Mouse (Mus musculus) lung, embryonic 16.5 days (tissue): ENCODE data around the gene Il6ra. TPM values are rescaled to one million over a fixed set of nuclear protein-coding genes. Genes with fewer than 3 reads are reported as not detected.

ENCODE experiments used
- ATAC-seq: fragments of 200-750 bp; cut with Nextera tagmentation; 2 replicates; pipeline ENCODE4 v1.8.0; 2017; ENCODE audit warnings: low read depth, mild to moderate bottlenecking, moderate library complexity
- H3K27ac ChIP-seq: fragments of 300-500 bp; sonication (generic); 2 replicates; pipeline ENCODE4 v1.5.1; 2014; ENCODE audit warnings: mild to moderate bottlenecking, control low read depth, low read length
- H3K27me3 ChIP-seq: fragments of 300-500 bp; sonication (generic); 2 replicates; pipeline ENCODE4 v1.6.1; 2014; ENCODE audit warnings: low read depth, low read length, mixed read lengths; ENCODE audit not compliant: control insufficient read depth, insufficient read depth
- H3K36me3 ChIP-seq: fragments of 300-500 bp; sonication (generic); 2 replicates; pipeline ENCODE4 v1.6.1; 2014; ENCODE audit warnings: low read length; ENCODE audit not compliant: control insufficient read depth, insufficient read depth
- H3K4me1 ChIP-seq: fragments of 300-500 bp; sonication (generic); replicated peaks from 2 replicates; pipeline ENCODE4 v1.6.1; 2014; ENCODE audit warnings: low read length, mixed read lengths; ENCODE audit not compliant: control insufficient read depth, insufficient read depth
- H3K4me2 ChIP-seq: fragments of 300-500 bp; sonication (generic); 2 replicates; pipeline ENCODE4 v1.6.1; 2014; ENCODE audit warnings: low read depth, low read length, control low read depth
- H3K4me3 ChIP-seq: fragments of 300-500 bp; sonication (generic); 2 replicates; pipeline ENCODE4 v1.5.1; 2014; ENCODE audit warnings: mild to moderate bottlenecking, low read length, control low read depth
- H3K9ac ChIP-seq: fragments of 300-500 bp; sonication (generic); 2 replicates; pipeline ENCODE4 v1.6.1; 2014; ENCODE audit warnings: low read length, control low read depth
- H3K9me3 ChIP-seq: fragments of 300-500 bp; sonication (generic); 2 replicates; pipeline ENCODE4 v1.6.1; 2016; ENCODE audit warnings: low read length; ENCODE audit not compliant: control insufficient read depth
- WGBS: fragments of 180-500 bp; shearing (Covaris S2); extraction: QIAGEN DNeasy Blood & Tissue Kit; methylation state at CpG from one replicate; pipeline ENCODE4 v1.1.7; 2014; 5-methylcytosine and 5-hydroxymethylcytosine counted together
- polyA plus RNA-seq: library from polyadenylated mRNA; unstranded; fragments of >200 nt; fragmentation: Nextera tagmentation; extraction: Ambion mirVana; gene quantifications from 2 replicates; pipeline ENCODE4 v1.2.1, GENCODE M21; 2015

Gene Il6ra
- polyA plus RNA-seq, 1 experiment from 2014 or later: 5.2 TPM

GRCm38 (mm10) chr3:89916622-89917021, 3.6 kb upstream of the Il6ra start:
- H3K4me3 ChIP-seq: no peak overlapping the region
- no peaks in the 10 kb centered on the region; the same call in 1 of the 2 replicates for H3K4me1 ChIP-seq
- H3K27me3 ChIP-seq: peaks cover 8% of the 10 kb centered on the region; the same call in 1 of the 2 replicates
- no peak overlapping the region for H3K9ac ChIP-seq
- H3K27ac ChIP-seq: no peak overlapping the region
- H3K36me3 ChIP-seq: no peaks in the 10 kb centered on the region
- no peak overlapping the region for H3K4me2 ChIP-seq
- H3K9me3 ChIP-seq: no peaks in the 10 kb centered on the region
- ATAC-seq: no peak
- 36% methylated on average over 1 of the region's 1 CpGs for WGBS

DNA sequence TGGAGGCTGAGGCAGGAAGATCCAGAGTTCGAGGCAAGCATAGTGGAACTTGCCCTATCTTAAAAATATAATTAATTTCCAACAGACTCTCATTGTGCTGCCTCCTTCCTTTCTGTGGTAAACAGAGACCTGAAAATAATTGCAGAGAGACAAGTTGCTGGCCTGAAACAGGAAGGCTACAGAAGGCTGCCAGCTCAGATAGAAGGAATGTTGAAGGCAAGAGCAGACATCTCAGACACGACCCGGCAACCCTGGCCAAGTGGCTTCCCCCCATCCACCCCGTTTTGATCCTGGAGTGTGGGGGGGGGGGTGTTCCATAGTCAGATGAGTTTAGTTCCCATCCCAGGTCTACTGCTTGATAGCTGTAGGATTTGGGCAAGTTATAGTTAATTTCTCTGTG, 1.7 kb upstream of the Il6ra start:
- no peak overlapping the region for H3K27ac ChIP-seq
- 41% methylated on average over 4 of the region's 4 CpGs for WGBS
- H3K27me3 ChIP-seq: peaks cover 8% of the 10 kb centered on the region; the same call in 1 of the 2 replicates
- no peaks in the 10 kb centered on the region for H3K9me3 ChIP-seq
- no peaks in the 10 kb centered on the region for H3K36me3 ChIP-seq
- ATAC-seq: no peak
- H3K9ac ChIP-seq: no peak overlapping the region
- H3K4me1 ChIP-seq: peaks cover 8% of the 10 kb centered on the region
- no peak overlapping the region for H3K4me3 ChIP-seq
- no peak overlapping the region for H3K4me2 ChIP-seq

- Histone ChIP-seq H3K9ac (peak overlapping the region; percentile 70; the same call in 1 of the 2 replicates), H3K4me1 (peaks cover 10% of the 10 kb centered on the region), H3K4me3 (peak overlapping the region; percentile 60), H3K9me3 (no peaks in the 10 kb centered on the region), H3K27me3 (peaks cover 8% of the 10 kb centered on the region; the same call in 1 of the 2 replicates), H3K36me3 (no peaks in the 10 kb centered on the region), H3K27ac (no peak overlapping the region), H3K4me2 (peak overlapping the region; percentile 98)
- WGBS: 35% methylated on average over 6 of the region's 6 CpGs
- ATAC-seq: peak; percentile 15; the same call in 1 of the 2 replicates
Measured at GRCm38 (mm10) chr3:89912108-89912542, 871 bp downstream of the Il6ra start.

DNA sequence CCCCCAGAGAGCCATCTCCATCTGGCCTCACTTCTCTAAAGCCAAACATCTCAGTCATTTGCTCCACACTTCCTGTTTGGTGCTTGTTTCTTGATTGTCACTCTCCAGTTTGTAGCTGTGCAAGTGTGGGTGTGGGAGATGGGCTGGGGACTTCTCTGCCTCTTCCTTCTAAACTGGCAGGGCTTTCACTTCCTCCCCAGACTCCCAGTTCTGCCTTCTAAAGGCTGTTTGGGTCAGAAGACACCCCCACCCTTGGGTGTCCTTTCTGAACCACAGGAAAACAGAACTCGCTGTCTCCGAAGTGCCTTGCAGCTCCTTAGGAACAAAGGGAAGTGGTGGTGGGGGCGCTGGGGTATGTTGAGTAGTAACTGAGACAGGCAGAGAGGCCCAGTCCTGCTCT, 1.8 kb downstream of the Il6ra start:
- no peaks in the 10 kb centered on the region for H3K36me3 ChIP-seq
- no peak overlapping the region for H3K9ac ChIP-seq
- H3K4me3 ChIP-seq: no peak overlapping the region
- H3K27me3 ChIP-seq: peaks cover 8% of the 10 kb centered on the region; the same call in 1 of the 2 replicates
- H3K4me1 ChIP-seq: peaks cover 10% of the 10 kb centered on the region
- H3K4me2 ChIP-seq: no peak overlapping the region
- no peak overlapping the region for H3K27ac ChIP-seq
- 75% methylated on average over 3 of the region's 3 CpGs for WGBS
- ATAC-seq: no peak
- H3K9me3 ChIP-seq: no peaks in the 10 kb centered on the region

DNA sequence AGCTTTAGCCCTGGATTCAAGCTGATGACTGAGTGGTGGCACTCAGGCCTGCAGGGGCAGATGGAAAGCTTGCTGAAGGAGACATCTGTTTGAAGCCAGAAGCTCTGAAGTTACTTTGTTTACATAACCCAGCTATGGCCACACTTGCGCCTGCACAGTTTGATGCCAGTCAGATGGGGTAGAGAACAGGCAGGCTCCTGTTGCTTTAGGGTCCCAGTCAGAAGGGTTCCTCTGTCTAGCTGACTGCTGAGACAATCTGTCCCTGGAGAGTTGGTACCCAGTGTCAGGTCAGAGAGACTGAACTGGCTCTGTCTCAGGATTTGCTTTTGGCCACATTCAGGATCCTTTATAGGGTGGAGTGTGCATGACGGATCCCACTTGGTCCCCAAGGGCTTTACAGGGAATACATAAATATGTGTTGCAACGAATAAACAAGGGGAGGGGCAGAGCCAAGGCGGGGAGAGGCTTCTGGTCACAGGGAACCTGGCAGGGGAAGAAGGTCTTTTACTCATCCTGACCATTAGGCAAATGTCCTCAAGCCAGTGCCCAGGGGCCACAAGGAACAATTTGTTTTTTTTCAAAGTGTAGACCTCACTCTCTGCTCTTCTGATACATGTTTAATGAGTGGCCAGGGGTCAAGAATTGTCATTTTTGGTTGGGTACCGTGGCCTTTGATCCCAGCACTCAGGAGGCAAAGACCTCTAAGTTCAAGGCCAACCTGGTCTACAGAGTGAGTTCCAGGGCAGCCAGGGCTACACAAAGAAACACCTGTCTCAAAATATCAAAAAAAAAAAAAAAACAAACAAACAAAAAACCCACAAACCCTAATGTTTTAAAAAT, 3.1 kb downstream of the Il6ra start:
- 0 out of 2 replicates have a peak overlapping the region, but pooled peaks have one; percentile 9 for H3K4me2 ChIP-seq
- H3K27me3 ChIP-seq: peaks cover 8% of the 10 kb centered on the region; the same call in 1 of the 2 replicates
- H3K4me3 ChIP-seq: no peak overlapping the region
- peaks cover 17% of the 10 kb centered on the region for H3K4me1 ChIP-seq
- WGBS: 40% methylated on average over 5 of the region's 5 CpGs
- peak; percentile 64 for ATAC-seq
- no peak overlapping the region for H3K9ac ChIP-seq
- H3K27ac ChIP-seq: peak overlapping the region; percentile 72
- no peaks in the 10 kb centered on the region for H3K9me3 ChIP-seq
- H3K36me3 ChIP-seq: no peaks in the 10 kb centered on the region

GRCm38 (mm10) chr3:89908836-89909235, 4.2 kb downstream of the Il6ra start:
- Histone ChIP-seq H3K9me3 (no peaks in the 10 kb centered on the region), H3K9ac (no peak overlapping the region), H3K4me1 (peaks cover 17% of the 10 kb centered on the region), H3K4me3 (no peak overlapping the region), H3K27ac (no peak overlapping the region), H3K27me3 (peaks cover under 1% of the 10 kb centered on the region; the same call in 1 of the 2 replicates), H3K4me2 (no peak overlapping the region), H3K36me3 (no peaks in the 10 kb centered on the region)
- no peak for ATAC-seq
- WGBS: 65% methylated on average over 6 of the region's 6 CpGs

GRCm38 (mm10) chr3:89907846-89908245, 5.2 kb downstream of the Il6ra start:
- H3K36me3 ChIP-seq: no peaks in the 10 kb centered on the region
- H3K4me2 ChIP-seq: no peak overlapping the region
- WGBS: 74% methylated on average over 3 of the region's 3 CpGs
- no peak overlapping the region for H3K9ac ChIP-seq
- no peak overlapping the region for H3K27ac ChIP-seq
- ATAC-seq: no peak
- H3K27me3 ChIP-seq: no peaks in the 10 kb centered on the region
- peaks cover 17% of the 10 kb centered on the region for H3K4me1 ChIP-seq
- H3K9me3 ChIP-seq: no peaks in the 10 kb centered on the region
- no peak overlapping the region for H3K4me3 ChIP-seq

DNA sequence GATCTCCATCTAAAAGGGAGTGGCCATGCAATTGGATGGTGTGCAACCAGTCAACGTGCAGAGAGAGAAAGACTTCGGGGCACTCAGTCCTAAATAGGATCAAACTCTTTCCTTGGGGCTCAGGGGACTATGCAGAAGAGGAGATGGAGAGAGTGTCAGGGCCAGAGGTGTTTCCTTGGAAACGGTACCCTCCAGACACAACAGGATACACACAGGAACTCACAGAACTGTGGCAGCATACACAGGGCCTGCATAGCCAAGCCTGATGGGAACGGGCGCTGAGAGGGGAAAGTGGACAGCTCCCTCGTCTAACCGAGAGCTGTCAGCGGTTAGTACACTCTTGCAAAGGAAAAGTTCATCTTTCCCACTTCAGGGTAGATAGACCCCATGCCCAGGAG, 13.5 kb downstream of the Il6ra start:
- 55% methylated on average over 8 of the region's 8 CpGs for WGBS
- Histone ChIP-seq H3K4me3 (no peak overlapping the region), H3K4me1 (peaks cover 14% of the 10 kb centered on the region), H3K9ac (no peak overlapping the region), H3K27me3 (no peaks in the 10 kb centered on the region), H3K4me2 (no peak overlapping the region), H3K36me3 (no peaks in the 10 kb centered on the region), H3K27ac (peak overlapping the region; percentile 81), H3K9me3 (no peaks in the 10 kb centered on the region)
- peak; percentile 13; the same call in 1 of the 2 replicates for ATAC-seq

- H3K9me3 ChIP-seq: no peaks in the 10 kb centered on the region
- H3K4me3 ChIP-seq: no peak overlapping the region
- no peaks in the 10 kb centered on the region for H3K27me3 ChIP-seq
- H3K27ac ChIP-seq: peak overlapping the region; percentile 81
- no peak overlapping the region for H3K9ac ChIP-seq
- H3K4me1 ChIP-seq: peaks cover 14% of the 10 kb centered on the region
- no peaks in the 10 kb centered on the region for H3K36me3 ChIP-seq
- peak; percentile 78 for ATAC-seq
- WGBS: 35% methylated on average over 5 of the region's 5 CpGs
- no peak overlapping the region for H3K4me2 ChIP-seq
Measured at GRCm38 (mm10) chr3:89898870-89899510, 14.0 kb downstream of the Il6ra start.
